Mouse (Mus musculus) kidney, postnatal 36 days (tissue): Measurements from ENCODE around the gene Cdr2l.
"Not testable (repeated sequence)": the region's sequence is repeated elsewhere in the genome, so short reads cannot be mapped to it uniquely, and the experiment has no call there.

Source experiments
- DNase-seq, 2 experiments: peaks; one replicate each; pipeline ENCODE4 v3.0.0; 2021 to 2022; ENCODE audit warnings: mixed read lengths in 2 of 2

Gene Cdr2l

DNA sequence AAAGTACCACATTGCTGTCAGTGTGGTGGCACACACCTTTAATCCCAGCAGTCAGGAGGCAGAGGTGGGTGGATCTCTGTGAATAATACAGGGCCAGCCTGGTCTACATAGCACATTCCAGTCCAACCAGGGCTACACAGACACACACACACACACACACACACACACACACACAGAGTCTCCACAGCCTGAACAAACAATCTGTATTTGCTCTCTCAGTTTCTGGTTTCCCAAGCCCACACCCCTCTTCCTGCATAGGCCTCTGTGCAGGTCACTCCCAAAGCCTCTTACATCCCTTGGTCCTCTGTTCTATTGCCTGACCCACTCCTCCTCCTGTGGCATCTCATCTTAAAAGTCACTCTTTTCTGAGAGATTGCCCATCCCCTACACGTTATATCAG is 9.7 kb upstream of the Cdr2l start:
- DNase-seq = no peak

DNA sequence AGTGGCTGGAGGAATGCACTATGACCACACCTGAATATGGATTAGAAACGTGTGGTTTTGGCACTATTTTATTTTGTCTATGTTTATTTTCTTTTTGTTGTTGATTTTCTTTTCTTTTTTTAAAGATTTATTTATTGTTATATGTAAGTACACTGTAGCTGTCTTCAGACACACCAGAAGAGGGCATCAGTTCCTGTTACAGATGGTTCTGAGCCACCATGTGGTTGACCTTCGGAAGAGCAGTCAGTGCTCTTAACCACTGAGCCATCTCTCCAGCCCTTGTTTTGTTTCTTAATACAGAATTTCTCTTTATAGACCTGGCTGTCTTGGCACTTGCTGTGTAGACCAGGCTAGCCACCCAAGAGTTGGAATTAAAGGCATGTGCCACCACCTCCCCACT is 9.0 kb upstream of the Cdr2l start:
- no peak for DNase-seq

DNA sequence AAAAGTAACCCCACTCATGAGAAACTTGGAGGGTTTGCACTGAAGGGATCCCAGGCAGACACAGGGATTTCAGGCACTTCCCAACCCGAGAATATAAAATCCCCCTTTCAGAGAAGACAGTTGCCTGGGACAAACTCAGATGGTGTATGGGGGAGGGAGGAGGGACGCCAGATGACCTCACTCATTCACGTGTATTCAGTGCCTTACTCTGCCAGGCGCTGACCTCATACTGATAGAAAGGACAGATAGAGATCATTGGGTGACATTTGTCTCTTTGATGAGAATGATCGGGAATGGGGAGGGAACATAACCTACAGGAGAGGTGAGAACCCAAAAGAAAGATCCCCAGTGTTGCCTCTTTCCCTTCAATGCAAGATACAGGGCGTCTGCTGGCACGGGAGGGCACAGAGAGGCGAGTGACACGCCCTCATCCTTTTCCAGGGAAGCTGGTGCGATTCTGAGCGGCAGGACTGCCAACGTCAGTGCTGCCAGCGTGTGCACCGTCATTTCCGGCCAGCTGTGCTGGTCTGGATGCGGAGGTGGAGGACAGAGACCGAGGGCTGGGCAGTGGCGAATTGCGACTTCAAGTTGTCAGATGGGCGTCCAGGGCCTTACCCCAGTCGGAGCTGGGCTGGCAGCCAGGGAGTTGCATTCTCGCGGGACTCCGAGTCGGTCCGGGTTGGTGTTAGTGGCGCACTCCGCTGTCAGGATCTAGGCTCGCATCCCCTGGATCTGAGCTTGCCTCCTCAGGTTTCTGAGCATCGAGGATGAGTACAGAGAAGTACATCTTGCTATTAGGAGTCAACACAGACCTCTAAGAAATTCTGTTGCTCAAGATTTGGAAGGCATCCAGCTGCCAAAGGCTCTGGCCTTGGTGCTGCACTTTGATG is 7.7 kb upstream of the Cdr2l start:
- DNase-seq = peak; percentile 65 to 82

DNA sequence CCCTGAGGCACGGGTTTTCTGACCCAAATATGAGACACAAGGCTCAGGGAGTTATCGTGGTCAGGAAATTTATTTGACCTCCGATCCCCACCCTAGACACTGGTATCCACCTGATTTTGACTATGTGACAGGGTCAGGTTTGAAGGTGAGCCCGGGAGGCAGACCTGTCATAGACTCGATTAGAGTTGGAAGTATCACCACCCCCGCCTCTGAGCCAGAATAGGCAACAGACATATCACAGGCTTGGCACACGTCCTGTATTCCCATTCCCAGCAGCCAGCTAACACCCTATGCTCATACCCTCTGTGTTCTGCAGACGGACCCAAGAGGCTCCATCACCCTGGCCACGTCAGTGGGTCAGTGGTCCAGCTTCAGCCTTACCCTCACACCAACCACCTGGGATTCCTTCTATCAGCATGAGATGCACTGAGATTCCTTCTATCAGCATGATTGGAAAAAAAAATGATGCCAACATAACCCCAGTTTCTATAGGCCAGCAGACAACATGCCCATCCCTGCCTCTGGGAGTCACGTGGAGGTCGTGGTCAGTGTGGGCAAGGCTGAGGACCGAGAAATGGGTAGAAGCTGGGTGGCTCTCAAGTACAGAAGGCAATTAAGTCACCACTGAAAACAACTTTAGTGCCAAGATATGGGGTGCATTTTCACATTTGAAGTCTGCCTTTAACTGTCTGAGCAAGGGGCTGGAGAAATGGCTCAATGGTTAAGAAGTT is 6.9 kb upstream of the Cdr2l start:
- DNase-seq = no peak

DNA sequence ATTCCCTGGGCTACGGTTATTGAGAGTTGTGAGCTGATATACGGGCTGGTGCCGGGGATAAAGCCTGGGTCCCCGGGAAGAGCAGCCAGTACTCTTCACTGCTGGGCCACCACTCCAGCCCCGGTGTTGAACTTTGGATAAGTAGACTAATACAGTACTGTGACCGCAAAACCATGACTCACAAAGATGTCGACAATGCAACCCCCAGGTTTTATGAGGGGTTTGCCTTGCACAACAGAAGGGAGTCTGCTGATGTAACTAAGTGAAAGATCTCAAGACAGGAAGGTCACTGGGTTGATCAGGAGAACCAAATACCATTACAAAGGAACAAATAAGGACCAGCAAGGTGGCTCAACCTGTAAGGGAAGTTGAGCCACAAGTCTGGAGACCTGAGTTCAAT is 5.0 kb upstream of the Cdr2l start:
- no peak for DNase-seq

DNA sequence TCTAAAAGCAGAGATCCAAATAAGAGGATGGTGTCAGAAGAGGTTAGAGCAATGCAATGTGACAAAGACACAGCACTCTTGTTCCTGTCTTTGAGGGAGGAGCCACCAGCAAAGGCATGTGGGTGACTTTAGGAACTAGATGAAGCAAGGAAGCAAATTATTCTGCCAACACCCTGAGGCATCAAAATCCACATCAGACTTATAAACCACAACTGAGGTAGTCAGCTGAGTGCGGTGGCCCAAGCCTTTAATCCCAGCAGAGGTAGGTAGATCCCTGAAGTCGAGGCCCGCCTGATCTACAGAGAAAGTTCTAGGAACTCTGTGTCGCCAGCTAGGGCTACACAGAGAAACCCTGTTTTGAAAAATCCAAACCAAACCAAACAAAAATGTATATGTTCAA is 4.5 kb upstream of the Cdr2l start:
- DNase-seq = no peak

DNA sequence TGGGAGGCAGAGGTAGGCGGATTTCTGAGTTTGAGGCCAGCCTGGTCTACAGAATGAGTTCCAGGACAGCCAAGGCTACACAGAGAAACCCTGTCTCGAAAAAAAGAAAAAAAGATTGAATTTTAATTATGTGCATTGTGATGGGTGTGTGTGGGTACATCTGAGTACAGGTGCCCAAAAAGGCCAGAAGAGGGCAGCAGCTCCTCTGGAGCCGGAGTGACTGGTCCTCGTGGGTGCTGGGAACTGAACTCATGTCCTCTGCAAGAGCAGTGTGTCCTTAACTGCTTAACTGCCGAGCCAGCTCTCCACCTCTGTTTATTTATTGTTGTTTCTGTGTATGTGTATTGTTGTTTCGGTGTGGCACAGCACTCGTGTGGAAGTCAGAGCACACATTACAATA is 3.9 kb upstream of the Cdr2l start:
- DNase-seq = no peak

DNA sequence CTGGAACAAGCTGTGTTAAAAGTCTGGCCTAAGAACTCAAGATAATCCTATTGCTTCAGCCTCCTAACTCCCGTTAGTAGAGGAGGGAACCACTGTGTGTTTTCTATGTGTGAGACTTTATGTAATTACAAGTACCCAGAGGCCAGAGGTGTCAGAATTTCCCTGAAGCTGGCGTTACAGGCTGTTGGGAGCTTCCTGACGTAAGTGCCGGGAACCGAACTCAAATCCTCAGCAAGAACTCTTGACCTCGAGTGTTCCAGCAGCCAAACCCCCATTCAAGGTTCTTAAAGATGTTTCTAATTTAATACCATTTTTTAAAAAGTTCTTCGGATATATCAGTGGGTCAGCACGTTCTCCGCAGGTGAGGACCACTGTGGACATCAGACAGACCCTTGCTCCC is 440 bp upstream of the Cdr2l start:
- DNase-seq = peak in 1 of 2 experiments; percentile 29

DNA sequence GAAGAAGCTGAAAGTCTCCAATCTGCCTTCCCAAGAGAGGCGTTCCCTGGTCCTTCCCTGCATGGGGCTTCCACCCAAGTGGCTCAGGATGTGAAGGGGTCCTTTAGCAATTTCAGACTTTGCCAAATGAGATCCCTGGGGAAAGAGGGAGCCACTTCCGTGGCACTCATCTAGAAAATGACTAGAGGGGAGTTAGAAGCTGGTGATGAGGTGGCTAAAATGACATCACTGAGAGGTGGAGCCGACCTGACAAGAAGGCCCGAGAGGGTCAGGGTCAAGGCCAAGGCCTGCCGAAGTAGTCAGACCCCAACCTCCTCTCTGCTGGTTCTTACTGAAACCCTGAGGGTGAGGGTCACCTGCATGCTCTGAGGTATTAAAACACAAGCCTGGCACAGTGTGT is 1.2 kb downstream of the Cdr2l start:
- no peak for DNase-seq

DNA sequence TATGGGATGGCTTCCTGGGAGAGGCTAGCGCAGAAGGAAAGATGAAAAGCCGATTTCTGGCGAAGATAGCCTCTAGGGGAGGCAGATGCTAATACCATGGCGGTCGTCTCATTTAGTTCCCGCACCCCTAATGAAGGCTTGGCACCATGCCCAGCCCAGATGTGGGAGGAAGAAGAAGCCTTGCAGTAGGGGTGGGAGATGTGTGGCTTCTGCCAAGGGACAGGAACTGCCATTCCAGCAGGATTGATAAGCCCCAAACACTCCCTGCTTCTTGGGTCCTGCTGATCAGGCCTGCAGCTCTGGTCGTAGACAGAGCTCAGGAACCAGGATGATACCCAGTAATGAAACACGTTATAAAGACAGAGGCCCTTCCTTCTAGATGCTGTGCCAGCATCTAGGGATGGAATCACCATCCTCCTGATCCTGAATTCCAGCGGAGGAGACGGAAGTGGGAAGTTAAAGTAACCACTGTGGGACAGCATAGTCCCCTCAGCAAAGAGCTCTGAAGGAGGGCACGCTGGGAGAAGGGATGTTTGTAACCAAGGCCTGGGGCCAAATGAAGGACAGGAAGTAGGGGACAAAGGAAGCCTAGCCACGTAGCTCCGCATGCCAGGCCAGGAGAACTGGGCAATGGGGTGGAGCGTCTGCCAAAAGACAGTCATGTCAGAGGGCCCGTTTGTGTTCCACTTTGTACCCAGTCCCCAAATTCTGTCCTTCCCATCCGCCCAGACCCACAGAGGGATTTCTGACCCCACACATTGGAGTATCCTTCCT is 2.2 kb downstream of the Cdr2l start:
- DNase-seq = peak in 1 of 2 experiments; percentile 42

DNA sequence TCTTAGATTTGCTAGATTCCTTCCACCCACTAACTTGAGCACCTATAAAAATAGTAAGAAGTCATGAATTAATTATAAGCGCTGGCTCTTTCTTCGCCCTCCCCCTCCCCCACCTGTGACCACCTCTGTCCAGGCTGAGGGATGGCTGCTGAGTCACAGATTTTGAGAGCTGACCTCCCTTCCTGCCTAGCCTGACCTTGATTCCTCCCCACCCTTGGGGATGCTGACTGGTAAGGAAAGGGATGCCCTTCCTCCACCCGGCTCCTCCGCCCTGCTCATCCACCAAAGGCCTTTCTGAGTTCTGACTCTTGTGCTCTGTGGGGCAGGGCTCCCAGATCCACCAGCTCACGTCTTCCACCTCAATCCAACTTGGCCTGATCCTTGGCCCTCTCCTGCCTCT is 2.9 kb downstream of the Cdr2l start:
- DNase-seq = peak; percentile 42 to 47

DNA sequence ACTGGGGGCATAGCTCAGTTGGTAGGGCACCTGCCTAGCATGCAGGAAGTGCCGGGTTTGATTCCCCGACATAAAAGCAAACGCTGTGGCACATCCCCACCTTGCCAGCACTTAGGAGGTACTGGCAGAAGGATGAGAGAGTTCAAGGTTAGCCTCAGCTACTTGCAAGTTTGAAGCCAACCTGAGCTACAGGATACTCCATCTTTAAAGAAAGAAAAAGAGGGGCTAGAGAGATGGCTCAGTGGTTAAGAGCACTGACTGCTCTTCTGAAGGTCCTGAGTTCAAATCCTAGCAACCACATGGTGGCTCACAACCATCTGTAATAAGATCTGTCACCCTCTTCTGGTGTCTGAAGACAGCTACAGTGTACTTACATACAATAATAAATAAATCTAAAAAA is 5.1 kb downstream of the Cdr2l start:
- not testable (repeated sequence) for DNase-seq

DNA sequence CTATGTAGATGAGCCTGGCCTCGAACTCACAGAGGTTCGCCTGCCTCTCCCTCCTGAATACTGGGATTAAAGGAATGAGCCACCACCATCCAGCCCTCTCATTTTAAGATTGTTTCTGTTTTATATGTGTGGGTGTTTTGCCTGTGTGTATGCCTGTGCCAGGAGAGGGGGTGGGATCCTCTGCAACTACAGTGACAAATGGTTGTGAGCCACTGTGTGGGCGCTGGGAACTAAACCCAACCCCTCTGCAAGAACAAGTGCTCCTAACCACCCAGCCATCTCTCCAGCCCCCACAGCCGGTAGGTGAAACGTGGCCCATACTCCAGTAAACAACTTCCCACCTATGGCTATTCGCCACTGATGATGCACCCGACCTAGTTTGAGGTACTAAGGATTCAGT is 9.6 kb downstream of the Cdr2l start:
- DNase-seq = no peak

DNA sequence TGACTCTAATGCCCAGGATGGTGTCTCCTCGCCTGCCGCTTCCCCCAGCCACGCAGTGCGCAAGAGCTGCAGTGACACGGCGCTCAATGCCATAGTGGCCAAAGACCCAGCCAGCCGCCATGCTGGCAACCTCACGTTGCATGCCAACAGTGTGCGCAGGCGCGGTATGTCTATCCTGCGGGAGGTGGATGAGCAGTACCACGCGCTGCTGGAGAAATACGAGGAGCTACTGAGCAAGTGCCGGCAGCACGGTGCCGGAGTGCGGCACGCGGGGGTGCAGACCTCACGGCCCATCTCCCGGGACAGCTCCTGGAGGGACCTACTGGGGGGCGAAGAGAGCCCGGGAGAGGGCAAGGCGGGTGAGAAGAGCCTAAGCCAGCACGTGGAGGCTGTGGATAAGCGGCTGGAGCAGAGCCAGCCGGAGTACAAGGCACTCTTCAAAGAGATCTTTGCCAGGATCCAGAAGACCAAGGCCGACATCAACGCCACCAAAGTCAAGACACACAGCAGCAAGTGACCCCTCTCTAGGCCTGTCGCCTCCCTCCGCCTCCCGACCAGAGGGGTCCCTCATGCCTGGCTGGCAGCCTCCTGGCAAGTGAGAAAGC is 12.1 kb downstream of the Cdr2l start:
- no peak for DNase-seq

DNA sequence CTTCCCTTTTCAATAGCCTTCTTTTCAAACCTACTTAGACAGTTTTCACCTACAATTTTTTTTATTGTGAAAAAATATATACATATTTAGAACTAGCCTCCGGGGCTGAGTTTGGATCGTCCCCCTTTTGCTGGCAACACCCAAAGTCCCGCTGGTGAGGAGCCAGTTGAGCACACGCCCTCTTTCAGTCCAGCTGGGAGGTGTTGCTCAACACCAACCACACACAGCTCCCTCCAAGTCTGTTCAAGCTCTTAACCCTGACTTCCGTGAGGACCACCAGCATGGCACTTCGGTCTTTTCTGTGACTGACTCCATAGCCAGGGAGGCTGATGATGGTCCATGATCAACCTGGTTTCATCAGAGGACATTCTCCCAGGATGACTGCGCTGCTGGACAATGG is 16.4 kb downstream of the Cdr2l start:
- no peak for DNase-seq

DNA sequence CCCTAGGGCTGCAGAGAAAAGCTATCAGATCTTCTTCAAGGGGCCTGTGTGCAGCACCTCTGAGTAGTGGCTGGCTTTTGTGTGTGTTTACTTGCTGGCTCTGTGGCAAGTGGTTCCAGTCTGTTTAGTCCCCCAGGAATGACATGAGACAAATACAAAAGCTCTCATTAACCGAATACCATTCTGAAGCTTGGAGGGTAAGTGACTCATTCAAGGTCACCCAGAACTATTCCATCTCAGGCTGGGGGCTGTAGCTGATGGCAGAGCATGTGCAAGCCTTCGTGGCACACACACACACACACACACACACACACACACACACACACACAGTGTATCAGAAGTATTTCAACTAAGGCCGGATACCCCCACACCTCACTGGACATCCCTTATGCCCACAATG is 18.4 kb downstream of the Cdr2l start:
- DNase-seq = no peak

DNA sequence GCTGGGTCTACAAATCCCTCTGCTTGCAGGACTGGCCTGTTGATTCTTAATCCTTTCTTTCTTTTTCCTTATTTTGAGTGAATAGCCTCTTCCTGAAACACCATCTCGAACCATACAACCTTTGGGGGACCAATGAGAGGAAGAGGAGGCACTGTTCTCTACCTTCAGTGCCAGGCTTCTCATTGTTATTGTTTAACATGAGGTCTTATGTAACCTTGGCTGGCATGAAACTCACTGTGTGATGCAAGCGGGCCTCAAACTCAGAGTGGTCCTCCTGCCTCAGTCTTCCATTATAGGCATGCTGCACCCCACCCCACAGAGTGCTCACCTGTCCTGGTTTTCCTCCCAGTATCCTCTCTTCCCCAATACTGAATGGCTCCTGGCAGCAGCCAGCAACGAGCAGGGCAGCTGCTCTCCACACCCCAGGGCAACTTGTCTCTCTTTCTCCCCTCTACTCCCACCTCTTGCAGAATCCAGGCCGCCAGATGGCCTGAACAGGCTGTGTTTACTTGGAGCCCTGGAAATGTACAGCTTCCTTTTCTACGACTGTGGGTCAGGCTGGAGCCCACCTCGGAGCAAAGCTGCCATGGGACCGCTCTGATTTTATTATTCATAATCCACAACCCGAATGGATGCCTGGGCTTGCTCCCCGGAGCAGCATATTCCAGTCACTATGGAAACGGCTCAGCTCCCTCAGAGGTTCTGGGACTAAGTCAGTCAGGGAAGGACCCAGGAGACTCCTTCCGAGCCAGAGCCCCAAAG is 19.1 kb downstream of the Cdr2l start:
- peak in 1 of 2 experiments; percentile 15 for DNase-seq

DNA sequence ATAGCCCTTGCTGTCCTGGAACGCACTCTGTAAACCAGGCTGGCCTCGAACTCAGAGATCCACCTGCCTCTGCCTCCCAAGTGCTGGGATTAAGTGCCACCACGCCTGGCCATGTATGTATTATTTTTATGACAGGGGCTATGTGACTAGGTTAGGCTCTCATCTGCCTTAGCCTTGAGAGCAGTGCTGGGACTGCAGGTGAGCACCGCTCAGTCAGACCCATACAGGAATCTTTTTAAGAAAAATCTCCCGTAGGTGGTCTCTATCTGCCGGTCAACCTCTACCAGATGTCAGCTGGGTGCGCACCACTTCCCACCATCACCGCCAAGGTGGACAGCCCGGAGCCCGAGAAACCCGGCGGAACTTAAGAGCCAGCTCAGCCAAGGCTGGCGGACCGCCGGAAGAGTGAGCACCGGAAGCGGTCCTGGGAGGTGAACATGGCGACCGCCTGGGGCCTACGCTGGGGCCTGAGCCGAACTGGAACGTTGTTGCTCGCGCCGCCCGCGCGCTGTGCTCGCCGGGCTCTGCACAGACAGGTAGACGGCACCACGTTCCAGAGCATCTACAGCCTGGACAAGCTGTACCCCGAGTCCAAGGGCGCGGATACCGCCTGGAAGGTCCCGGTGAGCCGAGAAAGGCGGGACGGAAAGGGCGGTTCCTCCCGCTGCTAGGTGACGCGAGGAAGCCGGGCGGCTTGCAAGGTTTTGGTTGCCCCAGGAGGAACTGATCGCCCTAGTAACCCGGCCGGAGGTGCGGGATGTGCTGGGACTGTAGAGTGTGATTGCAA is 21.8 kb downstream of the Cdr2l start, which contains the start of gene Mrpl58:
Mrpl58 (plus strand) TSS at position 415 of the 787 bp plus-strand sequence.
- DNase-seq = peak; percentile 87 to 92

DNA sequence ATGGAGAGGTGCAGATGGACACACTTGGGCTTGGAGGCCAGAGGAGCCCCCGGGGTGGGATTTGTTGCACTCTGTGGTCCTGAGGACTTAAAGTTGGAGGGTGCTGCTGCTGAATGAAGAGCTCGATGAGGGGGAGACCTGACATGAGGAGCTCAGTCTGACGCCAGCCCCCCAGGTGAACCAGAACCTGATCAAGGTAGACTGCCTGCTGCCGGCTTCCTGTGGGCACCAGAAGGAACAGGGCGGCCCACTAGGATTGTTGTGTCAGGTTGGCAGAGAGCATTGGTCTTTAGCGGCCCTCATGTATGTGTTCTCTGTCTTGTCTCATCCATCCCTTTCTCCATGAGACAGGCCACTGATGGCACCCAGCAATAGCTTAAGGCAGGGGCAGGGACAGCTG is 24.0 kb downstream of the Cdr2l start:
- no peak for DNase-seq

DNA sequence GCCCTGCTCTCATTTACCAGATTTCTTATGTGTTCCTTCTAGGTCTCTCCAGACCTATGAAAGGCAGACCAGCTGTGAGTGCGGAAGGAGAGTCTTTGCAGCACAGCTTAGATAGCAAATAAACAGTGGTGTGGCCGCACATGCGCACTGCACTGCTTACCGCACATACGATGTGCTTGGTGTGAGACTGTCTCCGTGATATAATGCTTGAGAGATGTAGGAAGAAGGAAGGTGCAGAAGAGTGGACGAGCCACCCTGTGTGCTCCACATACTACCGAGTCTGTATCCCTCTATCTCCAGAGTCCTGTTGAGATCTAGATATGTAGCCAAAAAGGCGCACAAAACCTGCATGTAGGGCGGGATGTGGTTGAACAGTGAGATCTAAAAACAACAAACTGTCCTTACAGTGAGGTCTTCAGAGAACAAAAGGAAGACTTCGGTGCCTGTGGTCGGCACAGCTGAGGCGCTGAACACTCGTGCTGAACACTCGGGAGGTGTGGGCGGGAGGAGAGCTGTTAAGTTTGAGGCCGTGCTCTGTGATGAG is 25.2 kb downstream of the Cdr2l start:
- DNase-seq = no peak
